Mouse (Mus musculus) right cerebral cortex, postnatal 10 days (tissue): ENCODE data around the gene Gm47429.
A peak's percentile ranks its signal among the peaks of the same experiment; 100 is the strongest.
"Not testable (repeated sequence)": the region's sequence is repeated elsewhere in the genome, so short reads cannot be mapped to it uniquely, and the experiment has no call there.

Source experiments
- DNase-seq, 2 experiments: peaks; one replicate each; pipeline ENCODE4 v3.0.0; 2021; ENCODE audit warnings: low spot score in 2 of 2

The Gm47429 gene

GRCm38 (mm10) chr13:50443812-50444211 is at the start of gene Gm47429:
Gm47429 (minus strand) TSS chr13:50443912.
- DNase-seq: no peak

- not testable (repeated sequence) for DNase-seq
These were observed 44.8 kb upstream of the Gm47429 start for GRCm38 (mm10) chr13:50488510-50488909.

DNA sequence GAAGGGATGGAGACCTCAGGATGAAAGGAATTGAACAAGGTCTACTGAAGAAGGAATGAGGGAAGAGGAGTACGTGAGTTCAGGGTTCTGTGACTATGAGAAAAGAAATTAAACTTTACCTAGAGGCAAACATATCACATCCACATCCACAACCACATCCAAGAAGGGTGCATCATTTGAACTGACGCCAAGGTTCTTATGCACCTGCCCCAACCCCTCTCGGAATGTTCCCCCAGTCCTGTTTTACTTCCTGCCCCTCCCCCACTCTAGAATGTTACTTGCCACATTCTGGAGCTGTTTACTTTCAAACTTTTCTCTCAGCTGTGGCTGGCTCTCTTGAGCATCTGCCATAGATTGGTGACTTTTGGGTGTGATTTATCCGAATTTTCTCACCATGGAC is 23.3 kb upstream of the Gm47429 start, which contains the start of gene Nutm2:
TSS of gene Nutm2 (plus strand) at position 301 of the 400 bp plus-strand sequence.
- no peak for DNase-seq

- DNase-seq: no peak
These were observed 21.2 kb upstream of the Gm47429 start for GRCm38 (mm10) chr13:50464621-50465562.

DNA sequence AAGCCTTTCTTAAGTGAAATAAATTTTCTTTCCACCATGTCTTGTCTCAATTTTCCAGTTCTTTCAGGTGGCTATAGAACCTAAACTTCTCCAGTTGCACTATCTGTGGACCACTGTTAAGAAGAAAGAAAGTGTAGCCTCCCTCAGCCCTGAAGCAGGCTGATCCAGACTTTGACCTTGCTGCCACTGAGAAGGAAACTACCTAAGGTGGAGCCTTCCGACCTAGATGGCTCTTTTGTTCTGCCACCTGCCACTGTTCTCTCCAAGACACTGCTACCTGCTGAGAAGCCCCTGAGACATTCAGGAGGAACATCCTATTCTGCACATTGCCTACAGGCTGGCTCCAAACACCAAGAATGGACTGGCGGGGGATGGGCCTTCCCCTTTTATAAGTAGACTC is 16.7 kb upstream of the Gm47429 start:
- DNase-seq: not testable (repeated sequence)

GRCm38 (mm10) chr13:50453426-50453825 is 9.7 kb upstream of the Gm47429 start:
- no peak for DNase-seq

DNA sequence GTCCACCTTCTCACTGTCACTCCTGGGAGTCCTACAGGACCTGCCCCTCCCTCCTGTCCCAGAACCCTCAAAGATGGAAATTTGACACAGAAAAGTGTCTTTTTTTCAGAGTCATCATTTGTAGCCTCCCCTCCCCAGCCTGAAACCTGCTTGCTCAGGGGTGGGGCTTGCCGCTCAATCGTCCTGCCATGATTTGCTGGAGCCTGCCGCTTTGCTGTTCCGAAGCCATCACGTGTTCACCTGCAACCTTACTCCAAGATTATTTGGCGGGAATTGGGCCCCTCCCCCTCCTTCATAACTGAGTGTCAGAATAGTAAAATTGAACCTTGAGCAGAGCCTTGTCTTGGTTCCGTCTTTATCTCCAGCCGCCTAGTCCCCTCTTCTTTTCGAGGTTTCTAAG is 8.6 kb upstream of the Gm47429 start:
- not testable (repeated sequence) for DNase-seq

GRCm38 (mm10) chr13:50445261-50445660 is 1.5 kb upstream of the Gm47429 start:
- DNase-seq: no peak

DNA sequence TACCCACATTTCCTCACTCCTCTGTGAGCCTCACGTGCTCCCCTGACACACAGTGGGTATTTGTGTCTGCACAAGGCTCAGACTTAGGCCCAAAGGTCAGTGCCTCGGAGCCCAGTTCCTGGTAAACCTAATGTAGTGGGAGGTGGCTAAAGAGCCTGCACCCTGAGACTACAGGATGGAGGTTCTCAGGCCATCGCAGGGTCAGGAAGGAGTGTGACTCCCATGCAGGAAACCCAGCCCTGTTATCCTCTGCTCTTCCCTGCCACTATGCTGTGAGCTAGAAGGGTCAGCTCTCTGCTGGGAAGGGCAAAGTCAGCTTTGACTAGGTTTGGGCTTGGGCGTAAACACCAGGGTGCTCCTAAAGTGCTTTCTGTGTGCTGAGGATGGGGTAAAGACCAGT is 17.0 kb downstream of the Gm47429 start:
- no peak for DNase-seq

GRCm38 (mm10) chr13:50424517-50424916 is 19.2 kb downstream of the Gm47429 start:
- no peak for DNase-seq

GRCm38 (mm10) chr13:50423625-50424209 is 20.0 kb downstream of the Gm47429 start:
- no peak for DNase-seq

GRCm38 (mm10) chr13:50418421-50418820 is 25.3 kb downstream of the Gm47429 start:
- no peak for DNase-seq

DNA sequence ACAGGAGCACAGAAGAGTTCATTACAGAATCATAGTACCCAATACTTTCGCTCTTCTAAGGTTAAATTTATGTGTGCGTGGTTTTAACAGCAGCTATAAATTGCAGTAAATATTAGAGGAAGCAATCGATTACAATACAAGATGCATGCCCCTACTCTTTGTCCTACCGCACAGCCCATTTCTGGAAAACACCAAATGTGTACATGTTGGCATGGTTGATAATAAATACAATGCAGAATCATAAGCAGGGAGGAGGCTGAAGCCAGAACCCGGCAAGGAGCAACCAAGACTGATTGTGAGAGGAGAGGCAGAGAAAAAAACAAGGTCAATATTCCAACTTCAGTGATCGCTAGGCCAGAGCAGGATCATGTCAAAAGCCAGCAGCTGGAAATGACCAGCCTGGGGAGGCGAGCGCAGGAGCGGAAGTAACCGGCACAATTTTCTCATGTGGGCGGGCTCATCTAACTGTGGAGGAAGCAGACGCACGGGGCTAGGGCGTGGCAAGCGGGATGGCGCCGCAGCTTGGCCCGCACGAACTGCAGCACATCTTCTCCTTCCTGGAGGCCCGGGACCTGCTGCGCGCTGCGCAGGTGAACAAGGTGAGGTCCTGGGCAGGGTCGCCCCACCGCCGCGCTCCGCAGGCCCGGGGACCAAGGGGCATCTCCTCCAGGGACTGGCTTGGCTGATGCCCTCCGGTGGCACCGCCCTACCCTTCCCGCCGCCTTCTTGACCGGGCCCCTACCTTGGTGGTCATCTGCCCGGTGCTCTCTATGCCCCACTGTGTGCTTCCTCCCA is 26.1 kb downstream of the Gm47429 start, which contains the start of gene Fbxw17:
TSS of gene Fbxw17 (plus strand) at position 476 of the 795 bp plus-strand sequence.
- DNase-seq: peak; percentile 88 to 90
